Mouse (Mus musculus) kidney, postnatal 0 days (tissue): ENCODE data around the gene Hykk. TPM values are rescaled to one million over a fixed set of nuclear protein-coding genes. Genes with fewer than 3 reads are reported as not detected.
"Not testable (repeated sequence)": the region's sequence is repeated elsewhere in the genome, so short reads cannot be mapped to it uniquely, and the experiment has no call there.

Experiments
- ATAC-seq: fragments of 200-750 bp; cut with Nextera tagmentation; replicated peaks from 2 replicates; pipeline ENCODE4 v1.8.0; 2017; ENCODE audit warnings: low read depth, moderate number of reproducible peaks, moderate TSS enrichment, moderate library complexity; ENCODE audit not compliant: low FRiP score
- DNase-seq: peaks from one replicate; pipeline ENCODE4 v3.0.0-alpha.2; 2016; ENCODE audit warnings: low spot score
- H3K27ac ChIP-seq: fragments of 300-500 bp; sonication (generic); 2 replicates; pipeline ENCODE4 v1.5.1; 2014; ENCODE audit warnings: mild to moderate bottlenecking
- H3K27me3 ChIP-seq: fragments of 300-500 bp; sonication (generic); 2 replicates; pipeline ENCODE4 v1.6.1; 2014; ENCODE audit warnings: low read length, mixed read lengths; ENCODE audit not compliant: insufficient read depth
- H3K36me3 ChIP-seq: fragments of 300-500 bp; sonication (generic); 2 replicates; pipeline ENCODE4 v1.6.1; 2014; ENCODE audit warnings: low read length, mixed read lengths; ENCODE audit not compliant: insufficient read depth
- H3K4me1 ChIP-seq: fragments of 300-500 bp; sonication (generic); replicated peaks from 2 replicates; pipeline ENCODE4 v1.6.1; 2014; ENCODE audit warnings: antibody characterized with exemption, low read length, mixed read lengths; ENCODE audit not compliant: insufficient read depth
- H3K4me2 ChIP-seq: fragments of 300-500 bp; sonication (generic); 2 replicates; pipeline ENCODE4 v1.6.1; 2014; ENCODE audit warnings: mild to moderate bottlenecking, low read length, moderate library complexity, mixed read lengths
- H3K4me3 ChIP-seq: fragments of 300-500 bp; sonication (generic); replicated peaks from 2 replicates; pipeline ENCODE4 v1.5.1; 2014; ENCODE audit warnings: low read depth, low read length
- H3K9ac ChIP-seq: fragments of 300-500 bp; sonication (generic); 2 replicates; pipeline ENCODE4 v1.6.1; 2014; ENCODE audit warnings: low read depth, low read length
- H3K9me3 ChIP-seq: fragments of 300-500 bp; sonication (generic); replicated peaks from 2 replicates; pipeline ENCODE4 v1.6.1; 2016; ENCODE audit warnings: low read length, inconsistent platforms, mixed read lengths
- CTCF ChIP-seq: IDR thresholded peaks from 2 replicates; pipeline ENCODE4 v1.5.1; 2016; ENCODE audit warnings: antibody characterized with exemption, low read depth, mild to moderate bottlenecking, moderate library complexity
- WGBS: fragments of 180-500 bp; shearing (Covaris S2); extraction: QIAGEN DNeasy Blood & Tissue Kit; methylation state at CpG from one replicate; pipeline ENCODE4 v1.1.7; 2014; 5-methylcytosine and 5-hydroxymethylcytosine counted together
- polyA plus RNA-seq: library from polyadenylated mRNA; unstranded; fragments of >200 nt; fragmentation: Nextera tagmentation; extraction: Ambion mirVana; gene quantifications from 2 replicates; pipeline ENCODE4 v1.2.1, GENCODE M21; 2015

The Hykk gene
- polyA plus RNA-seq, 1 experiment from 2014 or later: 16.3 TPM

DNA sequence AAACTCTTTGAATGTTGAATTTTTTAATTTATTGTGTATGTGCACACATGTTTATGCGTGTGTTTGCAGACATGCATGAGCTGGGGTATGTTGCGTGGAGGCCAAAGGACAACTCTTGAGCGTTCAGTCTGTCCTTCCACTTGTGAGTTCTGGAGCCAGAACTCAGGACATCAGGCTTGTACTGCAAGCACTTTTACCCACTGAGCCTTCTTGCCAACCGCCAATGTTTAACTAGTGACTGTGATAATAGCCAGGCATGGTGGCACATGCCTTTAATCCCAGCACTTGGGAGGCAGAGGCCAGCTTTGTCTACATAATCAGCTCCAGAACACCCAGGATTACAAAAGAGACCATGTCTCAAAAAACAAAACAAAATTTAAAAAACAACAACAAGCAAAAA, 25.0 kb downstream of the Hykk start:
- H3K27me3 ChIP-seq: no peaks in the 10 kb centered on the region
- no peak overlapping the region for H3K9ac ChIP-seq
- TF ChIP-seq CTCF: no peak
- H3K36me3 ChIP-seq: no peaks in the 10 kb centered on the region
- H3K27ac ChIP-seq: no peak overlapping the region
- no peak for ATAC-seq
- WGBS: 84% methylated on average over 4 of the region's 4 CpGs
- H3K4me3 ChIP-seq: no peak overlapping the region
- no peaks in the 10 kb centered on the region for H3K9me3 ChIP-seq
- DNase-seq: no peak
- no peaks in the 10 kb centered on the region for H3K4me1 ChIP-seq
- no peak overlapping the region for H3K4me2 ChIP-seq

GRCm38 (mm10) chr9:54944467-54944866, 27.4 kb downstream of the Hykk start:
- no peak overlapping the region for H3K4me3 ChIP-seq
- no peaks in the 10 kb centered on the region for H3K27me3 ChIP-seq
- ATAC-seq (no peak), DNase-seq (no peak)
- no peak for TF ChIP-seq CTCF
- no peak overlapping the region for H3K4me2 ChIP-seq
- no peaks in the 10 kb centered on the region for H3K36me3 ChIP-seq
- H3K4me1 ChIP-seq: no peaks in the 10 kb centered on the region
- 78% methylated on average over 2 of the region's 2 CpGs for WGBS
- H3K27ac ChIP-seq: no peak overlapping the region
- H3K9ac ChIP-seq: no peak overlapping the region
- no peaks in the 10 kb centered on the region for H3K9me3 ChIP-seq

DNA sequence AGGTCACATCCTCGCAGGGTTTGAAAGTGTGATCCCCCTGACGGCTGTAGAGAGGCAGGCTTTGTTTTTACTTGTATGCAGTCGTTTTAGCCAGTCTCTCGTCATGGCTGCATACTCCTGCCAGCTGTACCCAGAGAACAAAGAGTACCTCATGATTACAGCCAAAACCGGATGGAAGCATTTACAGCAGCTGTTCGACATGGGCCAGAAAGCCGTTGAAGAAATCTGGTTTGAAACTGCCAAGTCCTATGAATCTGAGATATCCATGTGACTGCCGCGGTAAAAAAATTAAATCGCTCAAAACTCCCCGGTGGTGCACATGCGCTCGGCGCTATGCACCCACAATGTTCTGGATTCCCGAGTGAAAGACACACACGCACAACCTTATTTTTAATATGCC, 29.2 kb downstream of the Hykk start:
- no peaks in the 10 kb centered on the region for H3K36me3 ChIP-seq
- no peaks in the 10 kb centered on the region for H3K27me3 ChIP-seq
- H3K9ac ChIP-seq: no peak overlapping the region
- no peaks in the 10 kb centered on the region for H3K9me3 ChIP-seq
- H3K4me1 ChIP-seq: no peaks in the 10 kb centered on the region
- H3K27ac ChIP-seq: no peak overlapping the region
- TF ChIP-seq CTCF: no peak
- no peak overlapping the region for H3K4me2 ChIP-seq
- H3K4me3 ChIP-seq: no peak overlapping the region
- DNase-seq (no peak), ATAC-seq (no peak)
- 70% methylated on average over 16 of the region's 16 CpGs for WGBS

DNA sequence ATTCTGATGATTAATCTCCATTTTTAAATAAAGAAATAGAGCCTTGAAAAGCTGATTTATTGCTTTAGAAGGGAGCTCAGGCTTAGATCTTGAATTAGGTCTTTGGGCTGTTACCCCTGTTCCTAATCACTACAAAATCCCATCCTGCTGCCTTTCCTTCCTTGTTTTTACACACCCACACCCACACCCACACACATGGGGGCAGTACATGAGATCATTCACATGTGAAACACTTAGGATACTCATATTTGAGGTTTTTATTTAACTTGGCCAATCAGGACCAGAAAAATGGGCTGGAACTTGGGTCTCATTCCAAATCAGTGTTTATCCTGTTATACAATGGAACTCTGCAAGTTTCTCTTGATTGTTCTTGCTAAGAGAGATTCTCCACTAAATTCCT, 32.4 kb downstream of the Hykk start:
- Histone ChIP-seq H3K9ac (no peak overlapping the region), H3K4me3 (no peak overlapping the region), H3K27ac (no peak overlapping the region), H3K27me3 (no peaks in the 10 kb centered on the region), H3K4me1 (peaks cover 9% of the 10 kb centered on the region), H3K4me2 (no peak overlapping the region), H3K36me3 (peaks cover 17% of the 10 kb centered on the region), H3K9me3 (no peaks in the 10 kb centered on the region)
- ATAC-seq (no peak), DNase-seq (no peak)
- TF ChIP-seq CTCF: no peak

GRCm38 (mm10) chr9:54950162-54950561, 33.1 kb downstream of the Hykk start:
- not testable (repeated sequence) for H3K4me1 ChIP-seq, H3K9me3 ChIP-seq, H3K27me3 ChIP-seq, DNase-seq
- Histone ChIP-seq H3K9ac (0 out of 2 replicates have a peak overlapping the region, but pooled peaks have one; percentile 85), H3K27ac (peak overlapping the region; percentile 84; the same call in 1 of the 2 replicates), H3K4me3 (peak overlapping the region; percentile 83), H3K36me3 (peaks cover 18% of the 10 kb centered on the region), H3K4me2 (peak overlapping the region; percentile 72)
- peak; percentile 22; the same call in 1 of the 2 replicates for ATAC-seq
- 48% methylated on average over 8 of the region's 8 CpGs for WGBS

- DNase-seq (peak; percentile 97), ATAC-seq (peak; percentile 98)
- H3K4me3 ChIP-seq: peak within 1 kb of the TSS; percentile 83
- peak within 1 kb of the TSS; percentile 84 for H3K27ac ChIP-seq
- H3K4me1 ChIP-seq: peaks cover 9% of the 10 kb centered on the region
- no peaks in the 10 kb centered on the region for H3K9me3 ChIP-seq
- peaks cover 24% of the 10 kb centered on the region for H3K36me3 ChIP-seq
- H3K9ac ChIP-seq: peak within 1 kb of the TSS; percentile 85
- TF ChIP-seq CTCF: no peak
- under 1% methylated on average over 65 of the region's 65 CpGs for WGBS
- no peaks in the 10 kb centered on the region for H3K27me3 ChIP-seq
- peak within 1 kb of the TSS; percentile 72 for H3K4me2 ChIP-seq
Measured at GRCm38 (mm10) chr9:54950575-54951321, 33.7 kb downstream of the Hykk start, which contains the start of the genes Psma4 and AY074887. Gene Psma4, plus strand, starts transcription at chr9:54950790. Gene AY074887, minus strand, starts transcription at chr9:54950998.
